Mouse (Mus musculus) megakaryocyte, adult 5-6 weeks (primary cell): ENCODE measurements around the gene Chrd. TPM values are rescaled to one million over a fixed set of nuclear protein-coding genes. Genes with fewer than 3 reads are reported as not detected.

Experiments
- ATAC-seq: 2 replicates; pipeline ENCODE4 v1.8.0; 2016; ENCODE audit warnings: mild to moderate bottlenecking, inconsistent platforms; ENCODE audit not compliant: poor library complexity, severe bottlenecking
- total RNA-seq, 2 experiments: library from RNA; stranded (forward) in 1 of 2; stranded (reverse) in 1 of 2; fragments of 153-499, 151-499 nt in 1 of 2; fragments of 221-1000, 200-1000 nt in 1 of 2; gene quantifications; 2 replicates each; pipeline versions ENCODE4 v1.2.3 to v1.2.4; 2015 to 2017

The Chrd gene
- total RNA-seq, 2 experiments from 2014 or later, result not detected

- ATAC-seq, result no peak
Measured at GRCm38 (mm10) chr16:20732251-20732924, 539 bp upstream of the Chrd start.

- ATAC-seq, result no peak
Measured at GRCm38 (mm10) chr16:20733731-20734730, 1.1 kb downstream of the Chrd start, which contains the start of gene Thpo. Gene Thpo (minus strand): TSS chr16:20734511.

DNA sequence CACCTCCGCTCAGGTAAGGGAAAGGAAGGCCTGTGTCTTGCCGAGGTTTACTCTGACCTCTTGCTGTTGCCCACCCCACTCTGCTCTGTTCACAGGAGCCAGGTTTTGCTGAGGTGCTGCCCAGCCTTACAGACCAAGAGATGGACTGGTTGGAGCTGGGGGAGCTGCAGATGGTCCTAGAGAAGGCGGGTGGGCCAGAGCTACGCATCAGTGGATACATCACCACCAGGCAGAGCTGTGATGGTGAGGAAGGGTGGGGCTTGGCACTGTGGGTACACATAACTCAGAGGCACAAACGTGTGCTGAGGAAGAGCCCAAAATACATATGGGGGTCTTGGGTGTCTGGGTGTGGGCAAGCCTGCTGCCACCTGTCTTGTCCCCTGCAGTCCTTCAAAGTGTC is 2.7 kb downstream of the Chrd start:
- ATAC-seq, result no peak

DNA sequence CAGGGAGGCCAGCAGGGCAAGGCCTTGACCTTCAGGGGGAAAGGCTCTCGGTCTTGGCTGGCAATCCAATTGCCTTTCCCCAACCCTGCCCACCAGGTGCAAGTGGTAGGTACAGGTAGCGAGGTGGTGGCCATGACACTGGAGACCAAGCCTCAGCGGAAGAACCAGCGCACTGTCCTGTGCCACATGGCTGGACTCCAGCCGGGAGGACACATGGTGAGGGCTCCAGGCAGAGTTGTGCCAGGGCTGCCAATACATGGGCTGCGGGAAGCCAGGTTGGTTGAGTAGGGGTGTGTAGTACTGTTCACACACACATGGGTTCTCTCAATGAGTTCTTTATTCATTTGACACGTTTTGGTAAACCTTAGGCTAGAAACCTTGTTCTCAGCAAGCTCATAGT is 3.2 kb downstream of the Chrd start:
- no peak for ATAC-seq

GRCm38 (mm10) chr16:20736823-20737222 is 3.9 kb downstream of the Chrd start:
- ATAC-seq, result no peak

GRCm38 (mm10) chr16:20739845-20740244 is 6.9 kb downstream of the Chrd start:
- no peak for ATAC-seq

DNA sequence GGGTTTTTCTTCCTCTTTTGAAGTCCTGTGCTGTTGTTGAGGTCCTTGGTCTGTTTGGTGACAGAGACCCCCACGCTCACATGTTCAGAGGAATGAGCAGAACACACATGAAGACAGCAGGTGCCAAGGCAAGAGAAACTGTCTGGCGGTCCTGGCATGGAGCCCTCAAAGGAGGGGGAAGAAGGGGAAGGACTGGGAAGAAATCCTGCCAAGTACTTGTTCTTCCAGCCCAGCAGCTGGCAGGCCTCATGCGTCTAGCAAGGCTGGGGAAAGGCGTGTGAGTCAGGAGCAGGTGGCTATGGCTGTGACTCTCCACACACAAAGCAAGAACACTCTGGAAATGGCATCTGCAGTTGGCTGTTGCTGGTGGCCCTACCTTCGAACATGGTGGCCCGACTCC is 13.7 kb downstream of the Chrd start:
- no peak for ATAC-seq

DNA sequence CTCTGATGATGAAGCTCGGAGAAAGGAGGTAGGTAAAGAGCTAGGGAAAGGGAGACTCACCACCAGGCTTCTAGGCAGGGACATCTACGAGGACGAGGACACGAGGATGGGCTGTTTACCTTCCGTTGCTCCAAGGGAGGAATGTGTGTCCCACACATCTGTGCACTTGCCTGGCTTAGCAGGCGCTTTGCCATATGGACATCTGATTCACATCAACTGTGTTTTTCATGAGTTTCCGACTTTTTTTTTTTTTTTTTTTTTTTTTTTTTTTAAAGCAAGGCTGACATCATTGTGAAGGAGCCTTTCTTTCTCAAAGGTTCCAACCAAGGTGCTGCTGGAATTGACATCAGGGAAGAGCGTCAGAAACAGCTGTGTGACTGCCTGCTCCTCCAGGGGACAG is 17.6 kb downstream of the Chrd start:
- no peak for ATAC-seq

- 0 out of 2 replicates have a peak, but pooled peaks have one; percentile 35 for ATAC-seq
Measured at GRCm38 (mm10) chr16:20756052-20756451, 23.1 kb downstream of the Chrd start.

DNA sequence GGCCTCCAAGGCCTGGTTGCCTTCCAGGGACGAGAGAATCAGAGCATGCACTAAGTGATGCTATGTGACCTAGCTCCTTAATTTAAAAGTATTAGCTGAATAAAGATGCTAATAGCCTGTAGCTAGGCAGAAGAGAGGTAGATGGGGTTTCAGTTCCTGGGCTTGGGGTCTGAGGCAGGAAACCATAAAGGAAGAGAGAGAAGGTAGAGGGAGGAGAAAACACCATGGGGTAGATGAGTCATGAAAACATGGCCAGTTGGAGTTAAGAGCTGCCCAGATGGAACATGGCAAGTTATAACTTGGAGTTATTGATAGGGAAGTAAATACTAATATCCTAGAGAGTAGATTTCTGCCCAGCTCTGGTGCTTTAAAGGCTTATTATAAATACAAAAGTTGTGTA is 24.5 kb downstream of the Chrd start:
- 0 out of 2 replicates have a peak, but pooled peaks have one; percentile 24 for ATAC-seq

DNA sequence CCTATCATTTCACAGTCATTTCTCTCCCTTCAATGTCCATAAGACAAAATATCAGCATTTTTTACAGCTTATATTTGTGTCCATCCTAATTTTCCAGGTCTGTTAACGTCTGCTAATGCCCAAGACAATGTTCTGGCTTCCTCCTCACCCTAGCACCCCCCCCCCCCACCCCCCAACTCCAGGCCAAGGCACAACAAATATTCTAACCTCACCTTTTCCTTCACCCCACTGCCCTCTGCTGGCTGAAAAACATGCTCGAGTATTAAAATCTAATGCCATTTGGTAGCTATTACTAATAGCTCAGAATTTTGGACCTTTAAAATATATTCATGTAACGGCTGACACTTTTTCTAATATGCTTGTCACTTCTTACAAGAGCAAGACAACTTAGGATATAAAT is 28.8 kb downstream of the Chrd start:
- no peak for ATAC-seq

DNA sequence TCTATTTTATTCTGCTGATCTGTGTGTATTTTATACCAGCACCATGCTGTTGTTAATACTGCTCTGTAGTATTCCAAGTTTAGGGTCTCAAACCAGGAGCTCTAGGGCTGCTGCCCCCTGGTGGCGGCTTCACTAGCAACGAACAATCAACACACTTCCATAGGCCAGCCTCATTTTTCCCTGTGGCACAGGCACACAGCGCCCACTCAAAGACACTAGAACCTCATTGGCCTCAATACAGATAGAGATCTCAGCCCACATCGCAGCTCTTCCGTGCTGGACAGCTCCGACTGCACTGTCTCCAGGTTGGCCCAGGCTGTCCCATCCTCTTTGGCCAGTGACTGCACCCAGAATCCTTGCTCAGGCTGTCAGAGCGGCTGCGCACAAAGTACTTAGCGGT is 32.3 kb downstream of the Chrd start:
- ATAC-seq, result peak; percentile 54

GRCm38 (mm10) chr16:20775021-20775420 is 42.1 kb downstream of the Chrd start:
- ATAC-seq, result no peak

- ATAC-seq, result no peak
Measured at GRCm38 (mm10) chr16:20779846-20780245, 46.9 kb downstream of the Chrd start.

DNA sequence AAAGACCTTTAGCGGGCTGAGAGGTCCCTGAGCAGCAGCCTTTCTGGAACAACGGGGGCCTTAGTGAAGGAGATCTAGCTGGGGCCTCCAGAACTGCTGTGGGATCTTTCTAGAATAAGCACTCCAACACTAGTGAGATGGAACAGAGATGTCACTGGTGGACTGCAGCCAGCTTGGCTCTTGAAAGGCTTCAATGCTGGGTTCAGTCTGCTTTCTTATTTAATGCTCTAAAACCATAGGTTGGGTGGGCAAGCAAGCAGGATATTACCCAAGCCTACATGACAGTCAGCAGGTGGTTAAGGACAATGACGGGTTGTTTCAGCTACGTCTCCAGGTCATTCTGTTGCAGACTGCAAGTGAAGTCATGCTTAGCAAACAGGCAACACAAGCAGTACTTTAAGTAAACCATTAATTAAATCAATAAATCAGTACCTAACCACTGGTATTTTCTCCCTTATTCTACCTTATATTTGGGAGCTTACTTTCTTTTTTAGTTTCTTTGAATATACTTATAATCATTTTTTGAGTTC is 48.2 kb downstream of the Chrd start:
- no peak for ATAC-seq

DNA sequence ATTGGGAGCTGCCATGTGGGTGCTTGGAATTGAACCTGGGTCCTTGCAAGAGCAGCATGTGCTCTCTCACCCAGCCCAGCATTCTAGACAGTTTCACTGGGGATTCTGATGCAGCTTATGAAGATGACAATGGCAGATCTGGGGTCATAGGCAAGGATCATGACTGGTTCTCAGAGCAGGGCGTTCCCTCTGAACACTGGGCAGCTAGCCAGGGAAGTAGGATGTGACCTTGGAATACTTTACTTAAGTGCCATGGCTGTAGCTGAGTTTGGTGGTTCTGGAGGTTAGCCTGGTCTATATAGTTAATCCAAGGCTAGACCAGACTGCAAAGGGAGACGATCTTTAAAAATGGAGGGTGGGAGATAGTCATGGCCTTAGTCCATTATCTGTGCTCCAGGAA is 51.0 kb downstream of the Chrd start:
- no peak for ATAC-seq

- no peak for ATAC-seq
Measured at GRCm38 (mm10) chr16:20784754-20785153, 51.8 kb downstream of the Chrd start.

DNA sequence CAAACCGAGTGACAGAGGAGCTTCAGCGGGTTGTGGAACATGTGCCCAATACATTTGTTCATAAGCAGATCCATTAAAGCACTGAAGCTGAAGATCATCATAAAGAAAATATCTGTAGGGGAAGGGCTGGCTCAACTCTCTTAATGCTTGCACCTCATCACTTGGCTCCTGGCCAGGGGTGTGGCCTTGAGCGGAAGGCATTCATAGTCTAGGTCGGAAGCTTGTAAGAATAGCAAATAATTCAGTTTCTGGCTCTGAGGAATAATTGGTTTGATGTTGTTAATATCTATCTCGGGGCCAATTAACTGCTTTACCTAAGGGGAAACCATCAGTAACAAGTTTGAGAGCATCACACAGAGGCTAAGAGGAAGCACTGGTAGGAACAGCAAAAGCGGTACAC is 53.6 kb downstream of the Chrd start:
- ATAC-seq, result no peak

GRCm38 (mm10) chr16:20791803-20792202 is 58.9 kb downstream of the Chrd start:
- no peak for ATAC-seq
